Mouse (Mus musculus): Measurements from ENCODE around the gene Cbr4. TPM values are rescaled to one million over a fixed set of nuclear protein-coding genes. Genes with fewer than 3 reads are reported as not detected.
A peak's percentile ranks its signal among the peaks of the same experiment; 100 is the strongest.

Cbr4 gene
- polyA plus RNA-seq, 1 experiment from 2014 or later = 33.3 TPM

- H3K9ac ChIP-seq (replicated peaks; ENCODE audit: low read depth, low read length) = no peak overlapping the region
- peaks cover 22% of the 10 kb centered on the region for H3K36me3 ChIP-seq (ENCODE audit: control insufficient read depth, insufficient read depth, low read length)
Measured at GRCm38 (mm10) chr8:61550006-61550748, 62.6 kb downstream of the Cbr4 start.

DNA sequence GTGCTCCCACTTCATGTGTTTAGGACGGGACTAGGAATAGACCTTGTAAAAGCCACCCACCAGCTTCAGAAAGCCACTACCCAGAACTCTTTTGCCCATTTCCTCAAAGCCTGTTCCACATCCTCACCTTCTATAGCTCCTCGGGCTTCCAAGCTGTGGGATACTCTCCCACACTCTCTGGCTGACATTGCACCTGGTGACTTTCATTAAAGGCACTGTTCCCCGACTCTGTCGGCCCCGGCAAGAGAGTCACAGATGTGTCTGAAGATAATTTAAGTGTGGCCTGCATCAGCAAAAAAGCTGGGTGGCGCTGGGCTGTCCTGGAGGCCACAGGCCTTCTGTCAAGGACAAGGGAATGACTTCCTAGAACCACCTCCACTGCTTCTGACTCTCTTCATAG lies 64.7 kb downstream of the Cbr4 start:
- Histone ChIP-seq H3K27me3 (ENCODE audit: control insufficient read depth, insufficient read depth, low read length) (no peaks in the 10 kb centered on the region), H3K4me2 (replicated peaks; ENCODE audit: low read depth, low read length) (no peak overlapping the region), H3K9me3 (ENCODE audit: control insufficient read depth, low read depth, low read length) (peaks cover 6% of the 10 kb centered on the region; the same call in 1 of the 2 replicates), H3K36me3 (ENCODE audit: control insufficient read depth, insufficient read depth, low read length) (peaks cover 16% of the 10 kb centered on the region), H3K27ac (ENCODE audit: low read length) (peak overlapping the region; percentile 28; the same call in 1 of the 2 replicates), H3K9ac (replicated peaks; ENCODE audit: low read depth, low read length) (no peak overlapping the region), H3K4me1 (ENCODE audit: control insufficient read depth, insufficient read depth, low read length) (peaks cover 4% of the 10 kb centered on the region; the same call in 1 of the 2 replicates), H3K4me3 (ENCODE audit: low read depth, low read length) (no peak overlapping the region)
- 72% methylated on average over 6 of the region's 6 CpGs for WGBS
- no peak for ATAC-seq (ENCODE audit: insufficient number of reproducible peaks, insufficient read depth, low FRiP score, low read depth)

More at GRCm38 (mm10) chr8:61550006-61550748, 62.6 kb downstream of the Cbr4 start:
- no peak for ATAC-seq (ENCODE audit: insufficient number of reproducible peaks, insufficient read depth, low FRiP score, low read depth)
- Histone ChIP-seq H3K9me3 (ENCODE audit: control insufficient read depth, low read depth, low read length) (peaks cover 6% of the 10 kb centered on the region; the same call in 1 of the 2 replicates), H3K4me2 (replicated peaks; ENCODE audit: low read depth, low read length) (no peak overlapping the region), H3K4me1 (ENCODE audit: control insufficient read depth, insufficient read depth, low read length) (no peaks in the 10 kb centered on the region; the same call in 1 of the 2 replicates), H3K27ac (ENCODE audit: low read length) (no peak overlapping the region), H3K4me3 (ENCODE audit: low read depth, low read length) (no peak overlapping the region), H3K27me3 (ENCODE audit: control insufficient read depth, insufficient read depth, low read length) (no peaks in the 10 kb centered on the region)
- WGBS = 61% methylated on average over 27 of the region's 27 CpGs

DNA sequence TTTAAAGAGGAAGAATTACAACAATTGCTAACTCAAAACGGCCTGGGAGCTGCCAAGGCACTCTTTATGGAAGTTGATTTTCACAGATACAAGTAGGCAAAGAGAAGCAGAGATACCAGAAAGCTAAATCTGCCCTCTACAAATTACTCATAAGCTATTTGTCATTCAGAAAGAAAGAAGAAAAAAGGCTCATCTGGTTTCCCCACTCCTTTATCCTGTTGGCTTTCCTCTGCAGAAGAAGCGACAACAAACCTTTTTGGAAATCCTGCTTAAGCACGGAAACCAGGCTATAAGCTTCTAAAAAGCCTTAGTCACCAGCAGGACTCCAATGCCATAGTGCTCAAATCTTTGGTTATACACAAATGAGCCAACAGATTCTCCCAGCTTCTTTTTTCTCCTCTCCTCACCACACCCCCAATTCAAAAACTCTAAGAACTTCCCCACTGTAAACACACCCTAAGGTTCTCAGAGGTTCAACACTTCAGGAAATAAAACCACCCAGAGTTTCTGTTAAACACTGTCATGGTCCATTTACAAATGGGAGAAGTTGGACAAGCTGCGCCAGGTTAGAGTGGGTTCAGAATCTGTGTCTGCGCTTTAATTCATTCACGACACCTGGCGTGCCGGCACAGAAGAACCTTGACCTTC lies 65.3 kb downstream of the Cbr4 start:
- peak overlapping the region; percentile 28; the same call in 1 of the 2 replicates for H3K27ac ChIP-seq (ENCODE audit: low read length)
- 44% methylated on average over 8 of the region's 8 CpGs for WGBS
- H3K9ac ChIP-seq (replicated peaks; ENCODE audit: low read depth, low read length) = no peak overlapping the region
- H3K36me3 ChIP-seq (ENCODE audit: control insufficient read depth, insufficient read depth, low read length) = peaks cover 16% of the 10 kb centered on the region
- no peak overlapping the region for H3K4me3 ChIP-seq (ENCODE audit: low read depth, low read length)
- H3K4me2 ChIP-seq (replicated peaks; ENCODE audit: low read depth, low read length) = no peak overlapping the region
- H3K4me1 ChIP-seq (ENCODE audit: control insufficient read depth, insufficient read depth, low read length) = peaks cover 4% of the 10 kb centered on the region; the same call in 1 of the 2 replicates
- no peak for ATAC-seq (ENCODE audit: insufficient number of reproducible peaks, insufficient read depth, low FRiP score, low read depth)
- peaks cover 6% of the 10 kb centered on the region; the same call in 1 of the 2 replicates for H3K9me3 ChIP-seq (ENCODE audit: control insufficient read depth, low read depth, low read length)
- H3K27me3 ChIP-seq (ENCODE audit: control insufficient read depth, insufficient read depth, low read length) = no peaks in the 10 kb centered on the region

GRCm38 (mm10) chr8:61555343-61555742 lies 67.8 kb downstream of the Cbr4 start:
- no peaks in the 10 kb centered on the region for H3K27me3 ChIP-seq (ENCODE audit: control insufficient read depth, insufficient read depth, low read length)
- peaks cover 13% of the 10 kb centered on the region for H3K4me1 ChIP-seq (ENCODE audit: control insufficient read depth, insufficient read depth, low read length)
- no peak overlapping the region for H3K4me3 ChIP-seq (ENCODE audit: low read depth, low read length)
- no peak overlapping the region for H3K9ac ChIP-seq (replicated peaks; ENCODE audit: low read depth, low read length)
- H3K4me2 ChIP-seq (replicated peaks; ENCODE audit: low read depth, low read length) = no peak overlapping the region
- no peak overlapping the region; the same call in 1 of the 2 replicates for H3K27ac ChIP-seq (ENCODE audit: low read length)
- 61% methylated on average over 6 of the region's 6 CpGs for WGBS
- H3K36me3 ChIP-seq (ENCODE audit: control insufficient read depth, insufficient read depth, low read length) = no peaks in the 10 kb centered on the region; the same call in 1 of the 2 replicates
- no peak for ATAC-seq (ENCODE audit: insufficient number of reproducible peaks, insufficient read depth, low FRiP score, low read depth)
- H3K9me3 ChIP-seq (ENCODE audit: control insufficient read depth, low read depth, low read length) = no peaks in the 10 kb centered on the region

GRCm38 (mm10) chr8:61556219-61556618 lies 68.7 kb downstream of the Cbr4 start:
- Histone ChIP-seq H3K4me2 (replicated peaks; ENCODE audit: low read depth, low read length) (no peak overlapping the region), H3K4me1 (ENCODE audit: control insufficient read depth, insufficient read depth, low read length) (peaks cover 16% of the 10 kb centered on the region), H3K27me3 (ENCODE audit: control insufficient read depth, insufficient read depth, low read length) (no peaks in the 10 kb centered on the region), H3K36me3 (ENCODE audit: control insufficient read depth, insufficient read depth, low read length) (no peaks in the 10 kb centered on the region; the same call in 1 of the 2 replicates), H3K9me3 (ENCODE audit: control insufficient read depth, low read depth, low read length) (no peaks in the 10 kb centered on the region), H3K27ac (ENCODE audit: low read length) (no peak overlapping the region), H3K9ac (replicated peaks; ENCODE audit: low read depth, low read length) (no peak overlapping the region), H3K4me3 (ENCODE audit: low read depth, low read length) (no peak overlapping the region)
- ATAC-seq (ENCODE audit: insufficient number of reproducible peaks, insufficient read depth, low FRiP score, low read depth) = peak; percentile 26; the same call in 1 of the 2 replicates
- 52% methylated on average over 8 of the region's 8 CpGs for WGBS

Data from stomach, embryonic 14.5 days (tissue).